Mouse (Mus musculus) liver, embryonic 11.5 days (tissue): ENCODE measurements around the gene Chst11. TPM values are rescaled to one million over a fixed set of nuclear protein-coding genes. Genes with fewer than 3 reads are reported as not detected.

ENCODE experiments used
- ATAC-seq: fragments of 200-750 bp; cut with Nextera tagmentation; replicated peaks from 2 replicates; pipeline ENCODE4 v1.8.0; 2017; ENCODE audit warnings: moderate number of reproducible peaks, mild to moderate bottlenecking, moderate TSS enrichment, moderate library complexity; ENCODE audit not compliant: low FRiP score
- DNase-seq: peaks from one replicate; pipeline ENCODE4 v3.0.0-alpha.2; 2017; ENCODE audit warnings: low spot score
- H3K27ac ChIP-seq: fragments of 300-500 bp; sonication (generic); 2 replicates; pipeline ENCODE4 v1.5.1; 2014; ENCODE audit warnings: mild to moderate bottlenecking, low read depth, low read length, control low read depth
- H3K27me3 ChIP-seq: fragments of 300-500 bp; sonication (generic); replicated peaks from 2 replicates; pipeline ENCODE4 v1.6.1; 2014; ENCODE audit warnings: low read length, mixed read lengths; ENCODE audit not compliant: control insufficient read depth, insufficient read depth
- H3K36me3 ChIP-seq: fragments of 300-500 bp; sonication (generic); 2 replicates; pipeline ENCODE4 v1.6.1; 2014; ENCODE audit warnings: mild to moderate bottlenecking, low read length, moderate library complexity, mixed read lengths; ENCODE audit not compliant: control insufficient read depth, insufficient read depth
- H3K4me1 ChIP-seq: fragments of 300-500 bp; sonication (generic); replicated peaks from 2 replicates; pipeline ENCODE4 v1.6.1; 2014; ENCODE audit warnings: low read length, mixed read lengths; ENCODE audit not compliant: control insufficient read depth, insufficient read depth
- H3K4me2 ChIP-seq: fragments of 300-500 bp; sonication (generic); 2 replicates; pipeline ENCODE4 v1.6.1; 2014; ENCODE audit warnings: mild to moderate bottlenecking, control low read depth, moderate library complexity
- H3K4me3 ChIP-seq: fragments of 300-500 bp; sonication (generic); 2 replicates; pipeline ENCODE4 v1.5.1; 2014; ENCODE audit warnings: low read depth, low read length, control low read depth
- H3K9ac ChIP-seq: fragments of 300-500 bp; sonication (generic); 2 replicates; pipeline ENCODE4 v1.6.1; 2014; ENCODE audit warnings: low read depth, low read length, control low read depth
- H3K9me3 ChIP-seq: fragments of 300-500 bp; sonication (generic); 2 replicates; pipeline ENCODE4 v1.6.1; 2016; ENCODE audit warnings: low read length, inconsistent platforms, mixed read lengths; ENCODE audit not compliant: control insufficient read depth
- WGBS: fragments of 180-500 bp; shearing (Covaris S2); extraction: QIAGEN DNeasy Blood & Tissue Kit; methylation state at CpG from one replicate; pipeline ENCODE4 v1.1.7; 2014; 5-methylcytosine and 5-hydroxymethylcytosine counted together
- polyA plus RNA-seq: library from polyadenylated mRNA; unstranded; fragments of >200 nt; fragmentation: Nextera tagmentation; extraction: Ambion mirVana; gene quantifications from 2 replicates; pipeline ENCODE4 v1.2.1, GENCODE M21; 2014

Chst11 gene
- polyA plus RNA-seq, 1 experiment from 2014 or later, result 2.9 TPM

- 70% methylated on average over 8 of the region's 8 CpGs for WGBS
- ATAC-seq (no peak), DNase-seq (no peak)
- no peaks in the 10 kb centered on the region for H3K27me3 ChIP-seq
- peaks cover 27% of the 10 kb centered on the region for H3K4me1 ChIP-seq
- no peak overlapping the region for H3K9ac ChIP-seq
- no peaks in the 10 kb centered on the region for H3K36me3 ChIP-seq
- H3K27ac ChIP-seq, result no peak overlapping the region
- no peaks in the 10 kb centered on the region for H3K9me3 ChIP-seq
- no peak overlapping the region for H3K4me3 ChIP-seq
- no peak overlapping the region for H3K4me2 ChIP-seq
Measured at GRCm38 (mm10) chr10:83158322-83158721, 173.0 kb downstream of the Chst11 start.

DNA sequence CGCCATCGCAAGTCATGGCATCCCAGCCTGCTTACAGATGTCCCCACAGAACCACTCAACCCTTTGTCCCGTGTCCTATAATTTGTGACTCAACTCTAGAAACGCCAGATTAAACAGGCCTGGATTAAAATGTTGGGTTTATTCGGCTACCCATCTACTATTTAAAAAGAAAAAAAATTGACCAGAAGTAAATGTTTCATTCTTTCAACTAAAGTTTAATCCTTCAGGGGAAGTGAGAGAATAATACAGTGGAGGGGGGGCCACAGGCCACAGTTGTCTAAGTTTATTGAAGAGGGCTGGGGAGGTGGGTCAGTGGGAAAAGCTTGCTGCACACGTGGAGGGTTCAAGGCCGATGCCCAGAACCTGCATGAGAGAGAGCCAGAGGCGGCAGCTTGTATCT is 173.9 kb downstream of the Chst11 start:
- no peak for DNase-seq
- ATAC-seq, result no peak

DNA sequence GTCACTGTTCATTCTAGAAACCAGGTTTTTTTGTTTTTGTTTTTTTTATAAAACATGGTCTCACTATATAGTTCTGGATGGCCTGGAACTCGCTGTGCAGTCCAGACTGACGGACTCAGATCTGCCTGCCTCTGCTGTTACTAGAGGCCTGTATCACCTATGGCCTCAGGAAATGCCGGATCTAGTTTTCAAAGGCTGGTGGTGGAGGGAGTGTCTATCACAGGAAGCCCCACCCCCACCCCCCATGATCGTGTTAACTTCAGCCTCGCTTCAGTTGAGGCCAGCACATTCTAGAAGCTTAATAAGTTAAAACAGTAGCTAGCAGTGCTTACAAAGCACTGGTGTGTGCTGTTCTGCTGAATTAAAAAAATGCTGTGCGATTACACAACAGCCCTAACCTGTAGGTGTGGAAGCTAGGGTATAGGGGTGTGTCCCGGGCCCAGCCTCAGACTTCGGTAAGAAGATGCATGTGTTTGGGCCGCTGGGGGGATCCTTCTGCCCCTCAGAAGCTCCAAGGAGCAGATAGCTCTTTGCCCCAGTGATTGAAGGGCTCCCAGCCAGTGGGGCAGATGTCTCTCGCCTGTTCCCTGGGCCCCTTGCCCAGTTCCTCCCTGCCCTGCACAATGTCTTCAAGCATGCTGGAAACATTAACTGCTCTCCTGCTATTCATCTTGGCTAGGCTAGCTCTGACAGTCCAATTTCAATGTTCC is 176.5 kb downstream of the Chst11 start:
- no peak overlapping the region for H3K27ac ChIP-seq
- no peaks in the 10 kb centered on the region for H3K27me3 ChIP-seq
- H3K36me3 ChIP-seq, result no peaks in the 10 kb centered on the region
- no peak overlapping the region for H3K9ac ChIP-seq
- ATAC-seq (no peak; the same call in 1 of the 2 replicates), DNase-seq (no peak)
- H3K4me2 ChIP-seq, result no peak overlapping the region
- 54% methylated on average over 10 of the region's 10 CpGs for WGBS
- no peak overlapping the region for H3K4me3 ChIP-seq
- peaks cover 32% of the 10 kb centered on the region for H3K4me1 ChIP-seq
- H3K9me3 ChIP-seq, result no peaks in the 10 kb centered on the region

More for the DNA sequence above, 173.9 kb downstream of the Chst11 start:
- H3K4me1 ChIP-seq, result peaks cover 27% of the 10 kb centered on the region
- 86% methylated on average over 8 of the region's 8 CpGs for WGBS
- H3K36me3 ChIP-seq, result no peaks in the 10 kb centered on the region
- no peak overlapping the region for H3K4me2 ChIP-seq
- no peak overlapping the region for H3K27ac ChIP-seq
- no peaks in the 10 kb centered on the region for H3K27me3 ChIP-seq
- H3K4me3 ChIP-seq, result no peak overlapping the region
- H3K9me3 ChIP-seq, result no peaks in the 10 kb centered on the region
- no peak overlapping the region for H3K9ac ChIP-seq

GRCm38 (mm10) chr10:83163946-83164345 is 178.6 kb downstream of the Chst11 start:
- Histone ChIP-seq H3K27me3 (no peaks in the 10 kb centered on the region), H3K9ac (no peak overlapping the region), H3K4me2 (no peak overlapping the region), H3K27ac (no peak overlapping the region), H3K36me3 (no peaks in the 10 kb centered on the region), H3K9me3 (no peaks in the 10 kb centered on the region), H3K4me3 (no peak overlapping the region), H3K4me1 (peaks cover 27% of the 10 kb centered on the region)
- ATAC-seq (no peak), DNase-seq (no peak)
- 48% methylated on average over 6 of the region's 6 CpGs for WGBS

DNA sequence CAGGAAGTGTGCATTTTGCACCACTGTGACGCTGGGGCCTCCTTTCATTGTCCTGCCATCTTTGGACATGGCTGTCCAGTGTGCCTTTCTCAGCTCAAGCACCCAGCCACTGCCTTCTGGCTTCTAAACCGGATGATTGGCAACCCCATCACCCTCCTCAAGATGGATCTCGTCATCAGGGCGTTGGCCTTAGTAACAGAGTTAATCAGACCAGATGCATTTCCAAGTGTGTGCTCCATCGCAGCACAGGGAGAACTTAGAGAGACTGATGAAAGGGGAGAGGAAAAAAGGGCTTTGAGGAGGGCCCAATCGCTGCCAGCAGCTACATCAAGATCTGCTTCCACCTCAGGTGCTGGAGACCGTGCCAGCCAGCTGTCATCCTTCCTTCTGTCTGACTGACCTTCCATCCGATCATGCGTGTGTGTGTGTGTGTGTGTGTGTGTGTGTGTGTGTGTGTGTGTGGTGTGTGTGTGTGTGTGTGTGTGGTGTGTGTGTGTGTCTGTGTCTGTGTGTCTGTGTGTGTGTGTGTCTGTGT is 179.7 kb downstream of the Chst11 start:
- no peak overlapping the region for H3K4me2 ChIP-seq
- 79% methylated on average over 9 of the region's 9 CpGs for WGBS
- no peak overlapping the region for H3K4me3 ChIP-seq
- no peak overlapping the region for H3K27ac ChIP-seq
- no peaks in the 10 kb centered on the region for H3K27me3 ChIP-seq
- peaks cover 27% of the 10 kb centered on the region for H3K4me1 ChIP-seq
- ATAC-seq, result no peak; the same call in 1 of the 2 replicates
- no peak for DNase-seq
- H3K9ac ChIP-seq, result no peak overlapping the region
- H3K36me3 ChIP-seq, result no peaks in the 10 kb centered on the region
- no peaks in the 10 kb centered on the region for H3K9me3 ChIP-seq

GRCm38 (mm10) chr10:83165521-83166243 is 180.4 kb downstream of the Chst11 start:
- H3K9me3 ChIP-seq, result no peaks in the 10 kb centered on the region
- no peak overlapping the region for H3K9ac ChIP-seq
- no peak overlapping the region for H3K4me2 ChIP-seq
- H3K4me3 ChIP-seq, result no peak overlapping the region
- DNase-seq, result no peak
- ATAC-seq, result no peak
- no peaks in the 10 kb centered on the region for H3K27me3 ChIP-seq
- peaks cover 27% of the 10 kb centered on the region for H3K4me1 ChIP-seq
- no peak overlapping the region for H3K27ac ChIP-seq
- 81% methylated on average over 11 of the region's 11 CpGs for WGBS
- H3K36me3 ChIP-seq, result no peaks in the 10 kb centered on the region

DNA sequence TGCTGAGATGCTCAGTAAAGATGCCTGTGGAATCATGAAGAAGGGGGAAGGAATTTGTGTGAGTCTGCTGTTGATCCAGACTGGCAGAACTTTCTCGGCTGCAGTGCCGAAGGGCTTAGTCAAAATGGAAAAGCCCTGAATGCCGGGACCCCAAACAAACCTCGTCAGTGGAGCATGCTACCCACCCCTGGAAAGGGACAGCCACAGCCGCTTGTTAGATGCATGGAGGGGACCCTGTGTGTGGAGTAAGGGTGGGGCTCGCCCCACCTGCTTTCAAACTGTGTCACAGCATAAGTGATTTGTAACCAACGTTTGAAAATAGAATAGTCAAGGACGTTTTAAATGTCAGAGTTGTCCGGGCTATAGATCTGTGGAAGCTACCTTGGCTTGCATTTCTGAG is 181.0 kb downstream of the Chst11 start:
- H3K27ac ChIP-seq, result no peak overlapping the region
- H3K36me3 ChIP-seq, result no peaks in the 10 kb centered on the region
- no peak overlapping the region for H3K4me3 ChIP-seq
- H3K4me2 ChIP-seq, result no peak overlapping the region
- ATAC-seq (no peak), DNase-seq (no peak)
- H3K9ac ChIP-seq, result no peak overlapping the region
- peaks cover 24% of the 10 kb centered on the region for H3K4me1 ChIP-seq
- 82% methylated on average over 9 of the region's 9 CpGs for WGBS
- no peaks in the 10 kb centered on the region for H3K9me3 ChIP-seq
- no peaks in the 10 kb centered on the region for H3K27me3 ChIP-seq

- H3K4me3 ChIP-seq, result no peak overlapping the region
- 85% methylated on average over 6 of the region's 6 CpGs for WGBS
- ATAC-seq (no peak), DNase-seq (no peak)
- no peak overlapping the region for H3K9ac ChIP-seq
- H3K27ac ChIP-seq, result no peak overlapping the region
- peaks cover 14% of the 10 kb centered on the region for H3K4me1 ChIP-seq
- H3K4me2 ChIP-seq, result no peak overlapping the region
- H3K9me3 ChIP-seq, result no peaks in the 10 kb centered on the region
- H3K27me3 ChIP-seq, result no peaks in the 10 kb centered on the region
- H3K36me3 ChIP-seq, result no peaks in the 10 kb centered on the region
Measured at GRCm38 (mm10) chr10:83167492-83167891, 182.2 kb downstream of the Chst11 start.
